Mouse (Mus musculus) gastrocnemius, adult 18-20 months (tissue): ENCODE results near the gene Kri1. TPM values are rescaled to one million over a fixed set of nuclear protein-coding genes. Genes with fewer than 3 reads are reported as not detected.
"Not testable (repeated sequence)": the region's sequence is repeated elsewhere in the genome, so short reads cannot be mapped to it uniquely, and the experiment has no call there.

Source experiments
- DNase-seq: peaks from one replicate; pipeline ENCODE4 v3.0.0; 2021; ENCODE audit warnings: low spot score
- total RNA-seq, 2 experiments: library from RNA; stranded (reverse); gene quantifications; 2 replicates each; pipeline ENCODE4 v1.2.3; 2021

The Kri1 gene
- total RNA-seq, 2 experiments from 2014 or later: 8.0 to 9.3 TPM

- DNase-seq: no peak
Measured at GRCm38 (mm10) chr9:21275013-21275710, 12.6 kb downstream of the Kri1 start.

GRCm38 (mm10) chr9:21274336-21274735 is 13.4 kb downstream of the Kri1 start:
- no peak for DNase-seq

DNA sequence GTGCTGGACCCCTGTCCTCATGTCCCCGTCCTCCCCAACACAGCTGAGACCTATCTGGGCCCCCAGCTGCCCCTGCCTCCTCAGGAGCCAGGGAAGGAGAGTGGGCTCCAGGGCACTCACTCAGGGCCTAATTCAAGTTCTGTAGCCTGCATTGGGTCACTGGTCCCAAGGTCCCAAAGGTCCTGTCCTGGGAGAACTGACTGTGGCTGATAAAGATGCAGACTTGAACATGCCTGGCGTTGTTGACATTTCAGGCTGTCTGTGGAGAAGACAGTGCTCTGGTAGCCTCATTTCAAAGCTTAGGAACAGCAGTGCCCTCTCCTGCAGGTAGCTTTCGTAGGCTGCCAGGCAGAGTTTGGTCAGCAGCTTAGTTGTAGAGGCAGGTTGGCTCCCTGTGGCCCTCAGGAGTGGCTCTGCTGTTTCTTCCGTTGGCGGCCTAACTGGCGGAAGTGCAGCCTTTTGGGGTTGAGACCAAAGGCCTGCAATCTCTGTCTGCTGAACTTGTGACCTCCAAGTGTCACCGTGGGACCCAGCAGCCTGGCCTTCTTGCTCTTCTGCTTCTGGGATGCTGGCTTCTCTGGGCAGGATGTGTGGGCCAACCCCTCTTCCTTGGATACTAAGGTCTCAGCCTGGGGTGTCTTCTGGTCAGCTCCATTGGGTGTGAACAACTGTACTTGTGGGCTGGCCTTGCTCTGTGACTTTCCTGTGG is 14.1 kb downstream of the Kri1 start:
- DNase-seq: no peak

- DNase-seq: no peak
Measured at GRCm38 (mm10) chr9:21273094-21273493, 14.7 kb downstream of the Kri1 start.

DNA sequence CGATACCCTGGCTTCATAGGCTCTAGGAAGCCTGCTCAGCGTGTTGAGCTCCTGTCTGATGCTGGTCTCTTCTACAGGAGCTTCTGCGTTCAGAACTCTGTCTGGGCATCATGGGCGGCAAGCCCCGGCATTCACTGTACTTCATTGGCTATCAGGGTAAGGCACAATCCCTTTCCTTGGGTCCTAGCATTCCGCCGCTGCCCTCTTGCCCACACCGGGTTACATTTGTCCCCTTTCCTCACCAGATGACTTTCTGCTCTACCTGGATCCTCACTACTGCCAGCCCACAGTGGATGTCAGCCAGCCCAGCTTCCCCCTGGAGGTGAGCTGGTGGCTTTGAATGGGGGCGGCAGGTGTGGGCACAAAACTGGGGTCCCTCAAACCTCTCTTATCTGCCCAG is 15.4 kb downstream of the Kri1 start:
- DNase-seq: no peak

DNA sequence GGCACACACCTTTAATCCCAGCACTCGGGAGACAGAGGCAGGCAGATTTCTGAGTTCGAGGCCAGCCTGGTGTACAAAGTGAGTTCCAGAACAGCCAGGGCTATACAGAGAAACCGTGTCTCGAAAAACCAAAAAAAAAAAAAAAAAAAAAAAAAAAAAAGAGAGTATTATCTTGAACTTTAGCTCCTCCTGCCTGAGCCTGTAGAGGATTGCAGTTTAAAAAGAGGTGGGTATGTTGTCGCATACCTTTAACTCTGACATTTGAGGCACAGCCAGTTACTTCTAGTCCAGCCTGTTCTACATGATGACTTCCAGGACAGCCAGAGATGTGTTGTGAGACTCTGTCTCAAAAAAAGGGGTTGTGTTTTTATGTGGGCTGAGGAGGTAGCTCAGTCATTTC is 18.2 kb downstream of the Kri1 start:
- not testable (repeated sequence) for DNase-seq

GRCm38 (mm10) chr9:21268305-21268704 is 19.5 kb downstream of the Kri1 start:
- DNase-seq: no peak

- no peak for DNase-seq
Measured at GRCm38 (mm10) chr9:21266889-21267288, 20.9 kb downstream of the Kri1 start.

- DNase-seq: peak; percentile 15
Measured at GRCm38 (mm10) chr9:21265611-21266010, 22.2 kb downstream of the Kri1 start.

DNA sequence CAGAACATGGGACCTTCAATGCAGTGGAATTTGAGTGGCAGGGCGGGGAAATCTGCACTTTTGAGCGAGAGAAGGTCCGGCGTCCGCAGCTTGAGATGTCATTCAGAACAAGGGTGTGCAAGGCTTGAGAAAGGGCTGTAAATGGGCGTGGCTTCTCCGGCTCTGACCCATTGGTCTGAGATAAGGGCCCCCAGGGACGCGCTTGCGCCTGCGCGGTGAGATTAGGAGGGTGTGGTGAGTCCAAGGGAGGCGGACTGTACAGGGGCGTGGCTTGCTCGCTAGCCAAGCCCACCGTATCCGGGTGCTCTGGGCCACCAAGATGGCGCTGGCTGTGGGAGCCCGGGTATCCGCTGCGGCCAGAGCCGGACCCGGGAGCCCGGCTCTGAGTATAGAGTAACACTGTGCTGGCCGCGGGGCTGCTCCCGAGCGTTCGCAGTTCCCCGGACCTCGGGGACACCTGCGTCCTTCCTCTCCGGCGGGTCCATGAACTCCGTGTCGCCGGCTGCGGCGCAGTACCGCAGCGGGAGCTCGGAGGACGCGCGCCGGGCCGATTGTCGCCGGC is 22.7 kb downstream of the Kri1 start, which contains the start of gene Atg4d:
Gene Atg4d, plus strand, starts transcription at position 294 of the 562 bp plus-strand sequence.
- peak; percentile 99 for DNase-seq

- no peak for DNase-seq
Measured at GRCm38 (mm10) chr9:21264272-21264999, 23.3 kb downstream of the Kri1 start.

DNA sequence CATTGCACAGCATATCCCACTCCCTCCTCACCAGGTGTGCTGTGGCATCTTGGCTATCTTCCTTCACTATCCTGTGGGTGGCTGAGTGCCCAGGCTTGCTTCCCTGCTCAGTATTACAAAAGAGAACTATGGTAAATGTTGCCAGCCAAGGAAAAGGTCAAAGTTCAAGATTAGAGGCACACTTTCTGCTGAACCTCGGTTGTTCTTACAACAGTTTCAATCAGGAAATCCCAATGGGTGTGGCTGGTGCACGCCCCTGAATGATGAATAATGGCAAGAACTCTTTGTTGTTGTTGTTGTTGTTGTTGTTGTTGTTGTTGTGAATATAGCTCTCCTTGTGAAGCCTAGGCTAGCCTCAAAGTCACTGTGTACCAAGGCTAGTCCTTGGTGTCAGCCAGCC is 25.9 kb downstream of the Kri1 start:
- DNase-seq: no peak

GRCm38 (mm10) chr9:21260491-21261040 is 27.2 kb downstream of the Kri1 start:
- no peak for DNase-seq

GRCm38 (mm10) chr9:21256349-21256748 is 31.4 kb downstream of the Kri1 start:
- DNase-seq: not testable (repeated sequence)

GRCm38 (mm10) chr9:21254690-21255089 is 33.1 kb downstream of the Kri1 start:
- no peak for DNase-seq

DNA sequence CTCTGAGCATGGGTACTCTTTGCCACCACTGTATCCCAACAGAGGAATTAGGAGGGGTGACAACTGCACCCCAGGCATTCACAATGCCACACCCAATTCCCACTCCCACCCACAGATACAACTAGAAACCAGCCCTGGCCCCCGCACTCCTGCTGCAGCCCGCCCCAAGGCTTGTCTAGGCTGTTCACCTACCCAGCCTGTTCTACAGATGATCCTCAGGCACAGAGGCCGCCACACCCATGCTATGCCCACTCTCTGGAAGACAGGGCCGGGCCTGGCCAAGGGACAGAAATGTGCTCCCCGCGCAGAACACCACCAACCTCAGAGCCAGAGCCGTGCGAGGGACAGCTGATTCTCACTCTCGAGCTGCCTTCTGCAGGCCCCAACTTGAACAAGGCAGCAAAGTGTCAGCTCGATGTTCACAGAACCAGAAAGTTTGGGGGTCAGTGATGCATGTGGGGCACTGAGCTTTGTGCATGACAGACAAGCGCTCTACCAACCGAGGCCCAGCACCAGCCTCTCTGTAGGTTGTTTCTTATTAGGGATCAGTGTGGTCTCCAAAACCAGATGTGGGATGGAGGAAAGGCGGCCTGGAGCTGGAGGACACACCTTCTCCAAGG is 36.5 kb downstream of the Kri1 start:
- DNase-seq: no peak

DNA sequence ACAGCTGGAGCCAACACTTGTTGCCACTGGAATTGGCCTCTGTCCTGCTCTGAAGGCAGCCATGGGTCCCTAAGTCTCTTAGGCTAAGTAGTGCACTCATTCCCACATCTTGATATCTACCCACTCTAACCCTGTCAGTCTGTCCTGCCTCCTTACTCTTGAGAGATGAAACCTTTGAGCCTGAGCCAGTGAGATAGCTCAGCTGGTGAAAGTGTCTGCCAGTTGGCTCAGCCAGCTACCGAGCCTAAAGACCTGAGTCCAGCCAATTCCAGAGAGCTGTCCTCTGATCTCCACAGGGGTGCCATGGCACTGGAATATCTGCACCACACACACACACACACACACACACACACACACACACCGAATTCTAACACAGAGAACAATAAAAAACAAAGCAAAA is 37.3 kb downstream of the Kri1 start:
- DNase-seq: peak; percentile 46

- no peak for DNase-seq
Measured at GRCm38 (mm10) chr9:21249629-21250508, 37.9 kb downstream of the Kri1 start.

DNA sequence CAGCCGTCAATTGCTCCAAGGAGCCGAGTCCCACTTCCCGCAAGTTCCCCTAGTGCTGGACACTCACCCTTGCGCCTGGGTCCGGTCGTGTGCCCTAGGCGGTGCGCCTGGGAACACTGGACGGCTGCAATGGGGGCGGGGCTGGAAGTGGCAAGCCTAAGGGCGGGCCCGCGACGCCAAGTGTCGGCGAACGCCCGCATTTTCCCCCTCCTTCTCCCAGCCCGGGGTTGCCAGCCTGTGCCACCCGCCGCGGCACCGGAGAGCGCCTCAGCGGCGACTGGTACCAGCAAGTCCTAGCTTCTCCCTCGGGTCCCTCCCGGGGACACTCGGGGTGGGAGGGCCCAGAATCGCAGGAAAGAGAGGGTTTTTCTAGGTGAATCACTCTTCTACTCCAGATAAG is 39.4 kb downstream of the Kri1 start, which contains the start of gene S1pr5:
Gene S1pr5, minus strand, starts transcription at position 118 of the 400 bp plus-strand sequence.
- DNase-seq: peak; percentile 50

- DNase-seq: no peak
Measured at GRCm38 (mm10) chr9:21246342-21246741, 41.4 kb downstream of the Kri1 start.
